Mouse (Mus musculus): ENCODE data around the gene Pcsk5. TPM values are rescaled to one million over a fixed set of nuclear protein-coding genes. Genes with fewer than 3 reads are reported as not detected.

Gene Pcsk5
- polyA plus RNA-seq (2017; shearing (Covaris generic)), result 0.07 TPM

GRCm38 (mm10) chr19:17837471-17837859 is at the start of gene Pcsk5:
Pcsk5 (minus strand) TSS chr19:17837632.

GRCm38 (mm10) chr19:17393841-17394591 is 443.4 kb downstream of the Pcsk5 start, which contains the start of gene Rfk:
Rfk (plus strand) TSS chr19:17394043.

